Mouse (Mus musculus) spleen, adult 18-20 months (tissue): ENCODE data around the gene Dpep1.
A peak's percentile ranks its signal among the peaks of the same experiment; 100 is the strongest.
"Not testable (repeated sequence)": the region's sequence is repeated elsewhere in the genome, so short reads cannot be mapped to it uniquely, and the experiment has no call there.

Experiments
- DNase-seq, 2 experiments: peaks; one replicate each; pipeline ENCODE4 v3.0.0; 2022; ENCODE audit warnings: mixed read lengths in 2 of 2

The Dpep1 gene

DNA sequence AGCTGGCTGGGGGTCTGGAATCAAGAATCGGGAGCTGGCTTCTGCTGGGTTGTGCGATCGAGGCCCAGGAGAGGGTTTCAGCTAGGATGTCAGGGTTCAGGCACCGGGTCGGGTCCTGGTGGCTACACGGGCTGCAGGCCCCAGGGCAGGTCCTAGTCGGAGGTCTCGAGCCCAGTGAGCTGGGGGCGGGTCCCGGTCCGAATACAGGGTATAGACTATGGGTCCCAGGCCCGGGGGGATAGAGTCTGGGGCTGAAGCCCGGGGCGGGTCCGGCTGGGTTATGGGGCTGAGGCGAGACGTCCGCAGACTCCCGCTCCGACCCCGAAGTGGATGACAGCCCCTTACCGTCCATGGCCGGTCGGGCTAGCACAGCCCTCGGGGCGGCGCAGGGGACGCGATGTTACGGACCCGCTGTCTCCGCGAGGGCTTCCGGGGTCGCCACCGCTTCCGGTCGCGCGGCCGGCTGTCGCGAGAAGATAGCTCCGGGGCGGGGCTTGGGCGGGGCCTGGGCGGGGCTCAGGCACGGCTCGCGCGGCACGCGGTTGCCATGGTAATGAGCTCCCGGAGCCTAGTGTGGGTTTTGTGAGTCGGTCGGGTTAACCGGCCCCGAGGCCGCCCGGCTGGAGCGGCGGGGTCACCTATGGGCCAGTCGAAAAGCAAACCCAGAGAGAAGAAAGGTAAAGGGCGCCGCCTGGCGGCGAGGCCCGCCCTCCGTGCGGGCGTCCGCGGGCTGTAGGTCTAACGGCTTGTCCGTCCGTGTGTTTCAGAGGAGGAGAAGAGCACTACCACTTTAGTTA is 26.5 kb downstream of the Dpep1 start, which contains the start of the genes Chmp1a and Spata33:
Gene Chmp1a (minus strand): TSS at position 443 of the 797 bp plus-strand sequence.
Gene Spata33 (plus strand): TSS at position 512 of the 797 bp plus-strand sequence.
- peak; percentile 76 to 81 for DNase-seq

DNA sequence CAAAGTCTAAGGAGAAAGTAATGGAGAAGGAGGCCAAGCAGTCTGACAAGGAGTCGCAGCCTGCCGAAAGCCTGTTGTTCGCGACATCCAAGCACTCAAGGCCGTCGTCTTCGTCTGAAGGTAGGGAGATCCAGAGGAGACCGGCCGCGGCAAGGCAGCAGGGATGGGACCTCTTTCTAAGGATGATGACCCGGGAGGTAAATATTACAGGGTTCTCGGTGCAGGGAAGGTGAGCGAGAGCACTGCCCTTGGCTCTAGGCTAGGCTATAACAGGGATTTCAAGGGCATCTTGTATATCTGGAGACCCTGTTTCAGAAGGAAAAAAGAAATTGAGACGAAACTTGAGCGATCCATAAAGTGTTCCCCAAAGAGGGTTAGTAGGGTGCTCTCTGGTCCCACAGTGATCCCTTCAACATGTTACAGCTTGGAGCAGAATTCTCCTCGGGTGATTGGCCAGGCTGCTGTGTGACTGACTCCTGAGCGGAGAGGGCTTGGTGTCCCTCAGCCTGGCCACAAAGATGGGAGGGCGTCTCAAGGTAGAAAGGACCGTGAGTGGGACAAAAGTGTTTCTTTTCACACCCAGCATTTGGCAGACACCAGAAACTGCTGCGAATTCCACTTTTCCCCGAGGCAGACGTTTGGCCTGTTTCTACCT is 27.2 kb downstream of the Dpep1 start:
- DNase-seq = no peak

GRCm38 (mm10) chr8:123215430-123215829 is 29.4 kb downstream of the Dpep1 start:
- DNase-seq = no peak

DNA sequence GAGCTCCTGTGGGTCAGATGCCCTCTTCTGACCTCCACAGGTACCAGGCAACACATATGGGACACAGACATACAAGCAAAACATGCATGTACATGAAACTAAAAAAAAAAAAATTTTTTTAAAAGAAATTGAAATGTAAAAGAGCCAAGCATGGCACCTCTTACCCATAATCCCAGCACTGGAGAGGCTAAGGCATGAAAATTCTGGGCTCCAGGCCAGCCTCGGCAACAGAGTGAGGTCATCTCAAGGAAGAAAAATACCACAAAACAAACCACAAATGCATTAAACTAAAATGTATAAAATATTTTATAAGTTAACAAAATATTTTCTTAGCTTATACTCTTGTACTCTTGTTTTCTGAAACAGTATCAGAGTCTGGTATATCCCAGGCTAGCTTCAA is 34.9 kb downstream of the Dpep1 start:
- DNase-seq = no peak

GRCm38 (mm10) chr8:123224278-123225266 is 38.5 kb downstream of the Dpep1 start, which contains the start of gene Cdk10:
TSS of gene Cdk10 (plus strand) at chr8:123224842.
- peak; percentile 82 to 93 for DNase-seq

- DNase-seq = no peak
Measured at GRCm38 (mm10) chr8:123228416-123228815, 42.4 kb downstream of the Dpep1 start.

DNA sequence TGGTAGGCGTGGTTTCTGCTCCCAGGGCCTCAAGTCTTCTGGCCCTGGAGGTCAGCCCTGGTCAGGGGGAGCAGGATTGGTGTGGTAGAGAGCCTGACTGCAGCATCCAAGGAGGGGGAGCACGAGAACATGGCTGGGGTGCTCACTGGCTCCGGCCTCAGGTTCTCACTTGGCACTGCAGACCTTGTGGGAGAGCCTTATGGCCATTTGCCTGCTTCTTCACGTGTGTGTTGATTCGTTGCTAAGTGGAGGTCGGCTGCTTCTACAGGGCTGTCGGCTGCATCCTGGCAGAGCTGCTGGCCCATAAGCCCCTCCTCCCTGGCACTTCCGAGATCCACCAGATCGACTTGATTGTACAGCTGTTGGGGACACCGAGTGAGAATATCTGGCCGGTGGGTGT is 44.3 kb downstream of the Dpep1 start:
- not testable (repeated sequence) for DNase-seq

- DNase-seq = no peak
Measured at GRCm38 (mm10) chr8:123231742-123232141, 45.7 kb downstream of the Dpep1 start.

DNA sequence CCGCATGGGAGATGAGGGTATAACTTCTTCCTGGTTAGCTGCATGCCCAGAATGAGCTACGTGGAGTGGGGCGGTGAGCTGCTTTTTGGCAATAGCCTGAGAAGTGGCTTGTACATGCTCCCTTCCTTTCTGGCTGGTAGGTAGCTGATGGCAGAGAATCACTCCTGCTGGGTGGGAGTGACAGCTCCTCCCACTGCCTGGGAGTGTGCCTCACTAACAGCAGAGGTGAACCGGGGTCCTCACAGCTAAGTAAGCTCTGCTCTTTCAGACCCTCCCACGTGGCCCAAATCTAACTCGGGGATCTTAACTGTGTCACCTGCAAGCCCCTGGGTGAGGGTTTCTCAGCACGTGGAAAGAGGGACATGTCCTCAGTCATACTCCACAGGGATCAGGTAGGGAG is 46.5 kb downstream of the Dpep1 start:
- DNase-seq = no peak

- DNase-seq = no peak
Measured at GRCm38 (mm10) chr8:123233300-123233699, 47.3 kb downstream of the Dpep1 start.

DNA sequence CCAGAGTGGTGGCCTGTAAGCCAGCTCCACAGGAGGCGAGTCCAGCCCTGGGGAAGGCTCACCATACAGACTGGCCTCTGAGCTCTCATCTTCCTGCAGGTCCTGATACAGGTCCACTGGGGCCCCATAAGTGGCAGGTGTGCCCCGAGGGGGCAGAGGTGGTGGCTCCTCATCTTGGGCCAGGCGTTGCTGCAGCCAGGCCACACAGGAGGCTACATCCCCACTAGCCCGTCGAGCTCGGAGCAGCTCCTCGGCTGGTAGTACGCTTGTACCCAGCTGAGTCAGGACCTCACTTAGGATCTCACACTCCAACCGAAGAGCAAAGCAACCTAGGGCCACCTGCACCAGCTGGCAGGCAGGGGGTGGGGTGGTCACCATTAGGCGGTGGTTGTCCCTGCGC is 47.7 kb downstream of the Dpep1 start:
- DNase-seq = no peak

DNA sequence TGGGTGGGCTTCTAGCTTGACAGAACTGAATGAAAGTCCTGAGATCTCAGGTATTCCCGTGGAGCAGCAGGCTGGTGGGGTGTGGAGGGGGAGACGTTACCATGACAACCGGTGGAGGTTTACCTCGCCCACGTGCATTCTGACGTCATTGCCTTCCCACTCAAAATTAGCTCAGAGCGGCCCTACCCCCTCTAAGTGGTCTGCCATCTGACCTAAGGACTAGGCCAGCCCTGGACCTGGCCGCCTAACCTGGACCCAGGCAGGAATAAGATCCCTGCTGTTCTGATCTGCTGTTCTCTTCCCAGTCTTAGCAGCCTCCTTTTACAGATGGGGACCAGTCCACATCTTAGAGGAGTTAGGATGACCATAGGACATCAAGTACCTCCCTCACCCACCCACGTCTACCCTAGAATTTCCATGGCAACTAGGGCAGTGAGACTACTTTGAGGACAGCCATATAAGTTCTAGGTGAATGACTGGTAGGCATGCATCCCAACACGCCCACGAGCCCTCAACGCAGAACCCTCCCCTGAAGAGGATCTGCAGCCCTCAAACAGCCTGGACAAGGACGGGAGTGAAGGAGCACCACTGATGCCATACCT is 49.0 kb downstream of the Dpep1 start:
- DNase-seq = no peak

DNA sequence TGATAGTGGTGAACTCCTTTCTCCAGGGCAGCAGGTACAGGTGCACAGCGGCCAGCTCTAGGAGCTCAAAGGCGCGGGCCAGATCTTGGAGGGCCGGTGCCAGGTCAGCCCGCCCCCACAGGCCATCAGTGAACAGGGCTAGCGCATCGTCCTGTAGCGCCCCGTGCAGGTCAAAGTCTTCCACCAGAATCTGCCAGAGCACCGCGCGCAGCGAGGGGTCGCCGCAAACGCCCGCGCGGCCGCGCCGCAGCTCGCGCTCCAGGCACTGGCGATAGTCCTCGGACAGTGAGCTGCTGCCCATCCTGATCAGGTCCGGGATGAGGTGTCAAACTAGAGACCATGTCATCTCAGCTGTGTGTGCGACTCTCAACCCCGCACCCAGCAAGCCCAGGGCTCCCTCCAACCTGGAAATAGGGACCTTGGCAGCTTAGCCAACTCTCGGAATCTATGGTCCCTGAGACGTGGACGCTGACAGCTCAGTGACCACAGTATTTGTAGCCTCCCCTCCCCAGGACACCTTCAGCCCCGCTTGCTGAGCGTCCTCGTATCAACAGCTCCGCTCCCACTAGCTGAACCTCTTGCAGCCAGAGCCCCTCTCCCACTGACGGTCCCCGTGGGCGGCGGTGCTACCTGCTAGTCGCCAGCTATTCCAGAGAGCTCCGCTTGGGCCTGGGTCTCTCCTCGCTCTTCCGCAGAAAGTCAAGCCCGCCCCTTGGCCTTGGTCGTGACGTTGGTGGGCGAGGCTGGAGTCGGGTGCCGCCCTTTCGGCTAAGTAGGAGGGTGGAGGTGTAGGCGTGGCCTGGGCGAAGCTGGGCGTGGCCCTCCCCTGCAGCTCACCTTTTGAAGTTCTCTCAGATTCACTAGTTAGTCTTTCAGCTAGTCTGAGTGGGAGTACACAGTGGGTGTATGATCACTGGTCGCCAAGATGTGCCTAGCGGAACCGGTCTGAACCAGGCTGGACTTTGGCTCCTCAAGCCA is 49.8 kb downstream of the Dpep1 start, which contains the start of gene Spata2l:
Gene Spata2l (minus strand): TSS at position 714 of the 978 bp plus-strand sequence.
- DNase-seq = peak; percentile 84 to 92

GRCm38 (mm10) chr8:123239398-123239797 is 53.4 kb downstream of the Dpep1 start:
- no peak for DNase-seq

GRCm38 (mm10) chr8:123242107-123242923 is 56.3 kb downstream of the Dpep1 start:
- no peak for DNase-seq

DNA sequence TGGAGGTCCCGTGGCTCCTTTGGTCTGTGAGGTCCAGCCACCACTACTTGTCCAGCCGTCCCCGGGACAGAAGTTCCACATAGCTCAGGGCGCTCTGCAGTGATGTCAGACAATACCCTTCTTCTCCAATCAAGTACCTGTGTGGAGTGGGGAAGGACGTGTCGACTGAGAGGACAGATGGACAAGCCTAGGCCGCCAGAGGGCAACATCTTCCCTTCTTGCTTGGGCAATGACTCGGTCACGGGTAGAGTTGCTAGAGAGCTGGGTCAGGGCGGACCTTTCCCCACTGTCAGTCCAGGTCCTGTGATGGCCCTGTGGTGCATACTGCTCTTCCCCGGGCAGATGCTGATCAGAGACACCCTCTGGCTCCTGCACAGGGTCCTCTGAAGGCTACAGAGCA is 57.0 kb downstream of the Dpep1 start:
- no peak for DNase-seq

- DNase-seq = no peak
Measured at GRCm38 (mm10) chr8:123244382-123244781, 58.3 kb downstream of the Dpep1 start.

- no peak for DNase-seq
Measured at GRCm38 (mm10) chr8:123245543-123245942, 59.5 kb downstream of the Dpep1 start.

GRCm38 (mm10) chr8:123247748-123248147 is 61.7 kb downstream of the Dpep1 start:
- DNase-seq = no peak

GRCm38 (mm10) chr8:123248596-123248995 is 62.6 kb downstream of the Dpep1 start:
- DNase-seq = no peak
